Mouse (Mus musculus): ENCODE results near the gene Gm20458.

Gene Gm20458

GRCm38 (mm10) chr2:164505619-164506347 lies 45.0 kb downstream of the Gm20458 start:
- DNase-seq, result no peak

GRCm38 (mm10) chr2:164507811-164508210 lies 47.0 kb downstream of the Gm20458 start:
- DNase-seq, result no peak

- DNase-seq, result no peak
Observed at GRCm38 (mm10) chr2:164510621-164511190, 49.9 kb downstream of the Gm20458 start.

GRCm38 (mm10) chr2:164512121-164512909 lies 51.5 kb downstream of the Gm20458 start:
- DNase-seq, result no peak

GRCm38 (mm10) chr2:164513389-164513788 lies 52.6 kb downstream of the Gm20458 start:
- DNase-seq, result no peak

- no peak for DNase-seq
Observed at GRCm38 (mm10) chr2:164514916-164515315, 54.1 kb downstream of the Gm20458 start.

GRCm38 (mm10) chr2:164515897-164516296 lies 55.1 kb downstream of the Gm20458 start:
- peak; percentile 77 for DNase-seq

- DNase-seq, result no peak
Observed at GRCm38 (mm10) chr2:164516592-164516991, 55.8 kb downstream of the Gm20458 start.

- peak; percentile 44 for DNase-seq
Observed at GRCm38 (mm10) chr2:164517485-164518221, 56.9 kb downstream of the Gm20458 start.

- DNase-seq, result no peak
Observed at GRCm38 (mm10) chr2:164518266-164519170, 57.8 kb downstream of the Gm20458 start.

GRCm38 (mm10) chr2:164519171-164519526 lies 58.4 kb downstream of the Gm20458 start:
- DNase-seq, result no peak

GRCm38 (mm10) chr2:164520782-164521181 lies 60.0 kb downstream of the Gm20458 start:
- no peak for DNase-seq

GRCm38 (mm10) chr2:164521841-164522240 lies 61.1 kb downstream of the Gm20458 start:
- DNase-seq, result no peak

GRCm38 (mm10) chr2:164522280-164522679 lies 61.5 kb downstream of the Gm20458 start:
- no peak for DNase-seq

- DNase-seq, result no peak
Observed at GRCm38 (mm10) chr2:164523301-164523773, 62.6 kb downstream of the Gm20458 start.

- no peak for DNase-seq
Observed at GRCm38 (mm10) chr2:164528557-164528956, 67.8 kb downstream of the Gm20458 start.

- DNase-seq, result peak; percentile 59
Observed at GRCm38 (mm10) chr2:164531169-164531568, 70.4 kb downstream of the Gm20458 start.

GRCm38 (mm10) chr2:164534315-164534714 lies 73.5 kb downstream of the Gm20458 start:
- no peak for DNase-seq

GRCm38 (mm10) chr2:164537003-164537402 lies 76.2 kb downstream of the Gm20458 start:
- no peak for DNase-seq
